Mouse (Mus musculus) heart, adult 2 months (tissue): ENCODE results near the gene Ndc80.

ENCODE experiments used
- CTCF ChIP-seq: fragments of 200-600 bp; IDR thresholded peaks from 2 replicates; pipeline ENCODE4 v1.8.1; 2022; ENCODE audit warnings: antibody characterized with exemption, mild to moderate bottlenecking, moderate library complexity
- POLR2A ChIP-seq: fragments of 200-500 bp; IDR thresholded peaks from 2 replicates; pipeline ENCODE4 v1.6.1; 2011; ENCODE audit warnings: mild to moderate bottlenecking, low read depth, low read length, control low read depth; ENCODE audit not compliant: insufficient read depth

DNA sequence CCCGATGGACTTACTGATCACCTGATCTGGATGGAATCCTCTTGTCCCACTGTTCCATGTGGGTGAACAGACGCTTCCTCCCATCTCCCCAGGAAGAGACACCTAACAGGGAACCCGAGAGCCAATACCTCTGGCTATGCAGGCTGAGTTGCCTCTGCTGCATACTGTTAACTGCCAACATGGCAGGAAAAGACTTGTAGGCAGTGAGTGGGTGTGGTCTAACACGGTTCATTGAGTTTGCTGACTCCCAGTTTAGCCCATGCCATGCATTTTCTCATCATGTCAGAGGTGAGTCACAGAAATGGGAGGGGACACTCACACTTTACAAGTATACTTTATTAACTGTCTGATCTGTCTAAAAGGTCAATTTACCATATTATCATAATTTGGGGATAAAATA lies 30.9 kb downstream of the Ndc80 start:
- TF ChIP-seq CTCF, result no peak
- TF ChIP-seq POLR2A, result no peak
